Mouse (Mus musculus): ENCODE results near the gene Kank4. TPM values are rescaled to one million over a fixed set of nuclear protein-coding genes. Genes with fewer than 3 reads are reported as not detected.

The Kank4 gene
- polyA plus RNA-seq (2017; shearing (Covaris generic)), result not detected

DNA sequence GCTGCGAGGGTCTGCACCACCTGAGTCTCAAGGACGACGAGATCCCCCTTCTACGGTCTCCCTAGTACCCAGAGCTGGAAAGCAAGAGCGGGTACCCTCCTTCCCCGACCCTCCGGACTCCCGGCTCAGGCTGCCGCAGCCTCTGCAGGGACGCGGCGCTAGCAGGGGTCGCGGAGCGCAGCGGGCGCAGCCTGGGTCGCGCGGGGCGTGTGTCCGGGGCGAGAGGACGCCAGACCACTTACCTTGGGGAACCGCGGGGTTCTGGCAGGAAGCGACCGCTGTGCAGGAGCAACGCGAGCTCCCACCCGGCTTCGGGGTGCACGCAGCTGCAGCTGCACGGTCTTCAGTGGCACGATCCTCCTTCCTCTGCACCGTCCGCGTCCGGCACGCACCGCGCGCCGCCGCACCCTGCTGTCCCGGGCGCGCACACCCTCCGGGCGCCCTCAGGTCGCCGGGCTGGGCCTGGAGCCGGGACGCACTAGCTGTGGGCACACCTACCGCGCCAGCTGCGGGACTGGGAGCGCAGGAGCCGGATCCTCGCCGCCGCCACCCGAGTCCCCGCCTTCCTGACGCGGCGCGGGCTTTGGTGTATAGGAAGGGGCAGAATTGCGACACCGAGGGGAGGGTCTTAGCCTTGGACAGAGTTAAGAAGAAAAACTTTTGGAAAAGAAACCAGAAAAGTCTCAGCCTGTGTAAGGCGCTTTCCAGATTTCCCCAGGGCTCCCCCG, at the start of gene Kank4:
TSS of gene Kank4 (minus strand) at position 354 of the 728 bp plus-strand sequence.

DNA sequence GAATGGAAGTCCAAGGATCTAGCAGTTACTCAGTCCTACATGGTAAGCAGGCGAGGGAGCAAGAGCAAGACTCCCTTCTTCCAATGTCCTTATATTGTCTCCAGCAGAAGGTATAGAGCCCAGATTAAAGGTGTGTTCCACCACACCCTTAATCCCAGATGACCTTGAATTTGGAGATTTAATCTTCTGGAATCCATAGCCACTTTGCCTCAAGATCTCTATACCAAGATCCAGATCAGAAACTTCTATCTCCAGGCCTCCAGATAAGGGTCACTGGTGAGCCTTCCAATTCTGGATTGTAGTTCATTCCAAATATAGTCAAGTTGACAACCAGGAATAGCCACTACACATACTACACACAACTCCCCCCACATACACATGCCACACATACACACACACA, 6.4 kb upstream of the Kank4 start, which contains the start of gene I0C0044D17Rik:
TSS of gene I0C0044D17Rik (minus strand) at position 101 of the 400 bp plus-strand sequence.

DNA sequence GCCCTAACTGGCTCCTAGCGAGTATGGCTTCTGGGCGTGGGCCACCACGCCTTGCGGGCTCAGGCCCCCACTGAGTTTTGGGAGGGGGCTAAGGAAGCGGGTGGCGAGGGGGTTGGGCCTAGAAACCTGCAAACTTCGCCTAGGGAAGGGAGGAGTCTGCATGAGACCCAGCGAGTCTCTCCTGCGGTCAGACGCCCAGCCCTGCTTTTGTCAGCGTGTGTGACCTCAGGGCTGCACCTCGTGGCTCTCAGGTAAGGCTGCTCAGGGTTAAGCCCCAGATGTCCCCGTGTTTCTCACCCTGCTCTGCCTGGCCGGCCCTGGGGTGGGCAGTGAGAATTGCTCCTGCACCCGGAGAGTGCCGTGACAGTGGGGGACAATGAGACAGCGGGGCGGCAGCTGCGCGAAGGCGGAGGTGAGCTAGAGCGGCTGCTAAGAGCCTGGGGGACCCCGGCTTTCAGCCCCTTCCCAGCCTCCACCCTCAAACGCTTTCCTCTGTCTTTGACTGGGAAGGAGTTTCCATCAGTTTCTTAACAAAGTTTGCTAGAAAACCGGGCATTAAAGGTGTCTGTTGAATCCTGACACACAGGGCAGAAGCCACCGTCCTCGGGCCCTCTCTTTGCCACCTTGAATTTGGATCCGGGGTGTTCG, 90.6 kb downstream of the Kank4 start, which contains the start of gene L1td1:
TSS of gene L1td1 (plus strand) at position 145 of the 648 bp plus-strand sequence.

Other genes starting within 250 kb of the Kank4 start
- gene L1td1, start 90.8 kb downstream of the Kank4 start, polyA plus RNA-seq (2017; shearing (Covaris generic)), result not detected
- not detected for gene I0C0044D17Rik, start 6.3 kb upstream of the Kank4 start, polyA plus RNA-seq (2017; shearing (Covaris generic))
- 44.9 TPM for gene Usp1, start 106.3 kb upstream of the Kank4 start, polyA plus RNA-seq (2017; shearing (Covaris generic))
- not detected for gene Angptl3, start 213.4 kb upstream of the Kank4 start, polyA plus RNA-seq (2017; shearing (Covaris generic))